Mouse (Mus musculus): ENCODE measurements around the gene Serping1.
"Not testable (repeated sequence)": the region's sequence is repeated elsewhere in the genome, so short reads cannot be mapped to it uniquely, and the experiment has no call there.

The Serping1 gene

DNA sequence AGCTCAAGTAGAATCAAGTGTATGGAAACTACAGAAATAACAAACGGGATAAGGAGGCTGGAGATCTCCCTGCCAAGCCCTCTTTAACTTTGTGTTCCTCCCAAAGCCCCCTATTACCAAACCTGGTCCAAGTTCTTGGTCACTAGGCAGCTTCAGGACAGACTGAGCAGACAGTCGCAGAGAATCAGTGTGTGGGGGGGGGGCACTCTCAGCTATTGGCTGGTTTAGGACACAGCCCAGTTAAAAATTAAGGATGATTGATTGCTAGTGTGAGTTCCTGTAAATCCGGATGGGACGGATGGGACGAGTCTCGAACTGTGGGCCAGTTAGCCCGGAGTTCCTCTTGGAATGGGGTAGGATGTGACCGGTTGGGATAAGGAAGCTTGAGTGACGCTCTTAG lies at the start of gene Serping1:
Gene Serping1 (minus strand): TSS at position 204 of the 400 bp plus-strand sequence.
- DNase-seq = no peak

DNA sequence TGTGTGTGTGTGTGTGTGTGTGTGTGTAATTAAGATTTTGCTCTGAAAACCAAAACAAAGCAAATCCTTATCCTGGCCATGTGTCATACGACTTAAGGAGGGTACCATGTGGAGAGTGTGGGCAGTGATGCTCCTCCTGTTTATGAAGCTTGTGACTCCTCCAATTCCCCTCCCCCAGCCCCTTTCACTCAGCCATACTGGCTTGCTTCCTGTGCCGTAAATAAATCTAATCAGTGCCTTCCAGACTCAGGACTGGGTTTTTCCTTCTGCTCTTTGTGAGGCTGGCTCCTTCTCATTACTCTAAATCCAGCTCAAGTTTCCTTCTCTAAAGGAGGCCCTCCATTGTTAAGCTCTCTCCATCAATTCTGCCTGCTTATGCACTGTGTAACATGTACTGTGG lies 48.0 kb upstream of the Serping1 start:
- DNase-seq = no peak

DNA sequence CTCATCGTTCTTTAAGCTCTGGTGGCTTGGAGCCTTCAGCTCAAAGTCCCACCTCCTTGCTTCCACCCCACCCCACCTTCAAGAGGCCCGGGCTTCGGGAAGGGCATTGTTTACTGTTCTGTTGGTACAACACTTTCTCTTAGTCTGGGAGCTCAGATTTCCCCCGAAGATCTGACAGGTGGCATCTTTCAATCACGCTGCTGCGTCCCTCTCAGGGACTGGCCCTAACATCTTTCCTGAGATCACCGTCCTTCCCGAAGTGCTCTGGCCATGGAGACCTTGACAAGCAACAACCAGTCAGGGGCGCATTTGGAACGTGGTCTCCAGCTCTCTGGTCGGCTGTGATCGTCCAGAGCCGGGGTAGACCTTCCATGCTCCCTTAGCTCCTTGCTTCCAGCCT lies 47.3 kb upstream of the Serping1 start, which contains the start of gene Smtnl1:
Gene Smtnl1 (minus strand): TSS at position 101 of the 400 bp plus-strand sequence.
- no peak for DNase-seq

DNA sequence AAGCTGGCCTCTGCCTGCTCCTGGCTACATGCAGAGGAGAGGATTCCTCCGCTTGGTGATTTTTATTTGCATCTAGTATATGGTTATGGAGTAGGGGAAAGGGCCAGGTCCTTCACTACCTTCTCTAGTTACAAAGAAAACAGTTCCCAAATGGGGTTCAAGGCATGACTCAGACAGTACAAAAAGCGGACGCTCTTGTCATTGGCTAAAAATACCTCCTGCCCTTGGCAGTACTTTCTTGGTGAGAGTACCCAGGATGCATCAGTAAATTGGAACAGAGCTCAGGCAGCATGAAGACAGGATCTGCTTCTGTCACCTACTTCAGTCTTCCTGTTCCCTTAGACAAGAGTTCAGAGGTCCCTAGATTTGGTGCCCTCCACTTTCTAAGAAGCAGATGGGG lies 44.6 kb upstream of the Serping1 start:
- no peak for DNase-seq

DNA sequence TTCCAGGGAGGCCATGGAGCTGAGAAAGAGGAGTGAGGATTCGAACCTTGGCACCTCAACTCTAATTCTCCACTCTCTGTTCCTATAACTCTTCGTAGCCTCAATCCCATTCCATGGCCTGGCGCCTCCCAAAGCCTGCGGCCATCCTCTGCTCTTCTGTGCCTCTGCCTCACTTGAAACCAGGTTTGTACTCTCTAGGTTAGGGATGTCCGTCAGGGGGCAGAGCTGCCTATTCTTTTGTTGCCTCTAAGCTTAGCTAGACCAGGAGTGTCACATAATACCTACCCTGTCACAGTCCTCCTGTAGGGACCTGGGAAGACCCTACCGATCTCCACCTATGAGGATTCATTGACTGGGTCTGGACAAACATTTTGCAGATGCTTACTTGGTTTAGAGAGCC lies 37.4 kb upstream of the Serping1 start:
- no peak for DNase-seq

DNA sequence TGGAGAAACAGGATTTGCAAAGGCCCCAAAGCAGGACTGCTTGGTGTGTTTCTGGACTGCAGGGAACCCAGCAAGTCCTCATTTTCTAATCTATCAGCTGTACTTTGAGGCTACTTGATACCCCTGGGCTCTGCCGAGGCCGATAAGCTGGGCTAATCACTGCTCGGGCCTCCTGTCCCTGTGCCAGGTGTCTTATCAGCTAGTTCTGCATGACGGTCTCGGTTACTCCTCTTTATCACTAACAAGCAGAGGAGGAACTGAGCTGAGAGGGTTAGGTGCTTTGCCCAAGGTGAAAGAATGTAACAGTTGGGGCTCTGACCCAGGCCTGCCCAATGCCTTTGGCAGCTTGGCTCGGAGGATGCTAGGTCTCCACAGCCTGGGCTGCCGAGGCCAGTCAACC lies 36.6 kb upstream of the Serping1 start:
- no peak for DNase-seq

DNA sequence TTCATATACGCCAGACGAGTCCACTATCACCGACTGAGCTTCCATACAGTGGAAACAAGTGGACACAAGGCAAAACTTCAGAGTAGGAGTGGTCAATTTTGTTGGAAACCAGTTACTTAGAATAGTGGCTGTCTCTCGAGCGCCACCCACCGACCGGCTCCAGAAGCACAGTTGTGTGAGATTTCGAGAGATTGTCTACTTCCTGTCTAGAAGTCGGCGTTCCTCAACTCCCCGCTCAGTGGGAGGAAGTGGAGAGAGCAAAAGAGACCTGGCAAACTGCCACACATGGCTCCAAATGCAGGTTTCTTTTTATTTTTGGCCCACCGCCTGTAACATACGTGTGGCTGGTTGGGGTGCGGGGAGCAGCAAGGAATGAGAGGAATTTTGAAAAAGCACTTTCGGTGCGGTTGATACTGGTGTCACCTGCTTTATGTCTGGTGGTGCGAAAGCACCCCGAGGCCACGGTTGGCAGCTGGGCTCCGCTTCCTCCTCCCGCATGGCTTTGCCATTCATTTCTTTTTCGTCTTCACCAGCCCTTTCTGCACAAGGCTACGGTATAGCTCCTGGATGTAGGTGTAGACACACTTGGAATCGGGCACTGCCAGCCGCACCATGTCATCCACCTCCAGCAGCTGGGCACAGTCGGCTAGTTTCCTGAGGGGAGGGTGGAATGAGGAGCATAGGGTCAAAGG lies 35.8 kb upstream of the Serping1 start:
- DNase-seq = peak; percentile 88

DNA sequence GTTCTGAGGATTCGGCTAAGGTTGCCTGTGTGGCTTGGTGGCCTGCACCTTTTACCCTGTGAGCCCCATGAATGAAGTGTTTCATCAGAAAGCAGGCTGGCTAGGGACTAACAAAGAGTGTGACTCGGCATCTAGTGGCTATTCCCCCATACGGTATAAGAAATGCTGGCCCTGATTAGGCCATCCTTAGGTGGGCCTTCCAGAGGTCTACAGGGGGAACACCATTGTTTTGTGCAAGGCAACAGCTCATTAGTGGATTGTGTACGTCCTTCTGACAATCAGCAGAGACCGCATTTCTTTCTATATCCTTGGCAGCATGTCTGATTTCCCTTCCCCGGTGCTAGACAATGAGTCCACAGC lies 35.3 kb upstream of the Serping1 start:
- DNase-seq = no peak

DNA sequence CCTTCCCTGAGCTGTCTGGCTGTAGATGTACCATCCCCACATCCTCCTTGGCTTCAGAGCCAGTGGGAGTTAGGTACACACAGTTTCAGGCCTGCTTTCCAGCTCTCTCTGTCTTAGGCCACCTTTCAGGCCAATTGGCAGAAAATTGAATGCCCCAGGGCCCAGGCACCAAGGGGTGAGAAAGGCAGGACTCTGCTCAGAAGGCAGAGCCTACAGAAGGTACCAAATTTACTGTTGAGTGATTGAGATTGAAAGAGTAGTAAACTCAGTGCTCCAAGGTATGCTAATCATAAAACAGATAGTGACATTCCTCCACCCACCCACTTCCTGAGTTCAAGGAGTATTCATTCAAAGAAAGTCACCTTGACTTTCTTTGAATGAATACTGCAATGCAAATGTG lies 34.1 kb upstream of the Serping1 start:
- DNase-seq = no peak

DNA sequence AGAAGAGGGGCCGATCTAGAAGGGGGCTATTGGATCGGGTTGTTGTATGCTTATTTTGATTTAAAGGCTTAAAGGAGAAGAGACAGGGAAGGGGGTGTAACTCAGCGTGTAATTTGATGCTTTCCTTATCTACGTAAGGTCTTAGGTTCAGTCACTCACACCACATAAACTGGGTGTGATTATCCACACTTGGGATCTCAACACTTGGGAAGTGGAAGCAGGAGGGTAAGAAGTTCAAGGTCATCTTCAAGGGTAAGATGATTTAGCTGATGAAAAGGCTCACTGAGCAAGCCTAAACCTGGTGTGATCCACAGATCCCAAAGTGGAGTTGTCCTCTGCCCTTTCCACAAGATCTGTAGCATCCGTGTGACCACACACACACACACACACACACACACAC lies 31.3 kb upstream of the Serping1 start:
- no peak for DNase-seq

DNA sequence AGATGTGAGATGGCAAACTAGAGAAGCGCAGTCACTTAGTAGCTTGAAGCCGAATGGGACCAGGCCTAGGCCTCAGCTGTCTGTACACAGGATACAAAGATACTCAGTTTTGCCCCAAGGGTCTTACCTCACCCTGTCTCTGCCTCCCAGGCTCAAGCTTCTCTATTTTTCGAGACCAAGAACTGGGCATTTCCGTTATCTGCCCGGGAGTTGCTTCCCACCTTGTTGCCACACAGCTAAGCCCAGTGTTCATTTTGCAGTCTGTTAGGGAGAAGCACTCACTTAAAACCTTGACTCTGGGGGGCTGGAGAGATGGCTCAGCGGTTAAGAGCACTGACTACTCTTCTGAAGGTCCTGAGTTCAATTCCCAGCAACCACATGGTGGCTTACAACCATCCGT lies 28.7 kb upstream of the Serping1 start:
- DNase-seq = no peak

DNA sequence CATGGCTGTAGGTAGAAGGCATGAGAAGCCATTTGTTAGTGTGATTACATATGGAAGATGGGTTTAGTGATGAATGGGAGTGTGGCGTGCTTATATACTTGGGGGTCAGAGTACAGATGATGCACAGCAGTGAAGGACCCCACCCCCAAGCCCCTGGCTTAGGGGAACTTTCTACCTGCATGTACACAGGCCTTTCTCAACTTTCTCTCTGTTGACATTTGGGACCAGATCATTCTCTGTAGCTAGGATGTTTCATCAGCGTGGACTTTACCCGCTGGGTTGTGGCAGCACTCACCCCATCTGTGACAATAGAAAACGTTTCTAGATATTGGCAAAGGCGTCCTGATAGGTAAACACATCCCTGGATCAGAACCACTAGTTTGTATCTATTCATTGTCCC lies 26.0 kb upstream of the Serping1 start:
- DNase-seq = not testable (repeated sequence)

DNA sequence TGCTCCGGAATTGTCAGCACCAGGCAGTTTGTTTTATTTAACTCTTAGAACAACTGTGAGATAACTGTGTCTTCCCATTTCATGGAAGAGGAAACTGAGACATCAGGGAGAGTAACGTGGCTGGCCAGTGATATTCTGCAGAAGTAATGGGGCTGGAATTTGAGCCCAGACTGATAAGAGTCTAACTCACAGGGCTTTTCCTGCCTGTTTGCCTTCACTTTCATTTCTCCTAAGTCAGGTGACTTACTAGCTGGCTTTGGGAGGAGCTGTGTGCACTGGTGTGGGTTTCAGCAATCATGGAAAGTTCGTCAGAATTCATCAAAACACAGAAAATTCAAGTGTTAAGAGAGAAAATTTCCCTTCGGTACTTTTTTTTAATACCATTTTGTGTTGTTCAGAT lies 25.1 kb upstream of the Serping1 start:
- no peak for DNase-seq

DNA sequence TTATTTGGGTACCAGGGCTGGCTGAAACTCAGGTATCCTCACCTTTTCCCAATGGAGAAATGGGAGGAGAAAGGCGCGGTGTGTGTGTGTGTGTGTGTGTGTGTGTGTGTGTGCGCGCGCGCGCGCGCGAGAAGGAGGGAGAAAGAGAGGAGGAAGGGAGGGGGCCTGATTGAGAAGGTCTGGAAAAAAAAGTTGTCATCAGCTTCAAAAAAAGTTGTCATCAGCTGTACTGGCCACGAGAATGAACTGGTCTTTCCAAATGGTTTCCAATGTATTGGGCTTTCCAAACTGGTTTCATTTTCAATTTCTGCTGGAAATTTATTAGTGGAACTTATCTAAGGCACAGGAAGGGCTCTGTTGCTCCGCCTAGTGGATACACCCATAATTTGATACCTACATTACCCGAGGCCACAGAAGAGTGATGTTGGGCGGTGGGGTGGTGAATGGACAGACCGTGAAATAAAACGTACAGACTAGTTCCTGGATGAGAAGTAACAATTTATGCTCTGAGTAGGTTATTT lies 23.9 kb upstream of the Serping1 start:
- DNase-seq = peak; percentile 83

DNA sequence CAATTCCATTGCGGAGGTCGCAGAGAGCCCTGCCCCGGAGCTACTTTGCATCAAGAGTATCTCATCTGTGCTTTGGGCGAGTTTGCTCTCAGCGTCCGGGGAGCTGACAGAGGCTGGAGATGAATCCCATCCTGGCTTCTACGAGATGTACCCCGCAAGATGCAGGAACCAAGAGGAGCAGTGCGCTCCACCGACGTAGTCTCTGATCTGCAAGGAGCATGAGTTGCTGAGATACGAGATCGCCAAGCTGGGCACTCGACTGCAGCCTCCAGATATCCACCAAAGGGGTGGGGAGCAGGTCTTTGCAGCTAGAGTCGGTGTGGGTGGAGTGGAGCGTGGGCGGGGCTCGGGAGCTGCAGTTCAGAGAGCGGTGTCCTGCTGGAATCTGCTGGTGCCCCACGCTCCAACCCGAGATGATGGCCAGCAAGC lies 23.3 kb upstream of the Serping1 start, which contains the start of gene Ube2l6:
Gene Ube2l6 (plus strand): TSS at position 336 of the 429 bp plus-strand sequence.
- DNase-seq = peak; percentile 70

DNA sequence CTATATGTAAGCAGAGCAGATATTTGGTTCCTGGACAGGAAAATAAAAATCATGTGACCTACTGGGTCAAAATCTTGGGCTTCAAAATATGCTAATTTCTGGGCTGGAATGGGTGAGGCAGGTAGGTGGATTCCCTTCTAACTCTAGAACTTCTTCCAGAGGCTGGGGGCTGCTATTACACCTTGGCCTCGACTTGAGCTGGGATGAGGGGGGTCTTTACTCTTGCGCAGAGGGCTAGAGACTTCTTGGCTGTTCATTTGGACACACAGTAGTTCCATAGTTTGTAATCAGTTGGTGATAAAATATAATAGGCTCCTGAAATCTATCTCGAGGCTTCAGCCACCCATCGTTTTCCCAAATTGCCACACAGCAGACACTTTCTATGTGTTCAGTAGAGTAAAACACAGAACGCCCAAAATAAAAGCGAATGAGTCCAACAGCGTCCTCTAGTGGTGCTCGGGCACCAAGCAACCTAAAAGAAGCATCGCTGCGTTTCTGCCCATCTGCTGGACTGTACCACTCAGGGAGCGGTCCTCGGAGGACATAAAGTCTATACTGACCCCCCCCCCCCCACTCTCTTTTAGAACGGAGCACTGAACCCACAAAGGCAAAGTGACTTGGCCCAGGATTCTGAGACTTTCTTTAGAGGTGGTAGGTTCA lies 22.7 kb upstream of the Serping1 start:
- peak; percentile 84 for DNase-seq

DNA sequence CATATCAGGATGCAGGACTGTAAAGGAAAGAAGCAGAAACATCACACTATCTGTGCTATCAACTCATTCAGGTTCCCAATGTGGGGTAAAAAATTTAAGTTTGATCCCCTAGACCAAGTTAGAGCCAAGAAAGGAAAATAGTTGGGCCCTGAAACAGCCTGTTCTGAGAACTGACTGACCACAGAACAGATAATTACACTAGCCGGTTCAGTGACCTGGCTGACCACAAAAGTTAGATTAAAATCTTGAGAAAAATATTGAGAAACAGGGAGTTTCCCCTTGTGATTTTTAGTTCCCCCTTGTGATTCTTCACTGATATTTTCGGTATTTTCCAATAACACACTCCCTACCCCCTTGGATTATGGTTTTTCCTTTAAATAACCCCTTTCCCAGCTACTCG lies 18.6 kb upstream of the Serping1 start:
- DNase-seq = no peak

DNA sequence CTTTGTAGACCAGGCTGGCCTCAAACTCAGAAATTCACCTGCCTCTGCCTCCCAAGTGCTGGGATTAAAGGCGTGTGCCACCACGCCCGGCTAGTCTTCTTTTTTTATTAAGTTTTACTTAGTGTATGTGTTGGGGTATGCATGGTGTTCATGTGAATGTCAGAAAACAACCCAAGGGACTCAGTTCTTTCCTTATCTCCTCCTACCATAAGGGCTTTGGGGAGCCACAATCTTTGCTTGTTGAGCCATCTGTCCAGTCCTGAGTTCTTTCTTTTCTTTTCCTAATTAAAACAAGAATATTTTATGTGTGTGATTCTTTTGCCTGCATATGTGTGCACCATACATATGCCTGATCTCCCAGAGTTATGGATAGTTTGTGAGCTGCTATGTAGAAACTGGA lies 17.9 kb upstream of the Serping1 start:
- DNase-seq = no peak

DNA sequence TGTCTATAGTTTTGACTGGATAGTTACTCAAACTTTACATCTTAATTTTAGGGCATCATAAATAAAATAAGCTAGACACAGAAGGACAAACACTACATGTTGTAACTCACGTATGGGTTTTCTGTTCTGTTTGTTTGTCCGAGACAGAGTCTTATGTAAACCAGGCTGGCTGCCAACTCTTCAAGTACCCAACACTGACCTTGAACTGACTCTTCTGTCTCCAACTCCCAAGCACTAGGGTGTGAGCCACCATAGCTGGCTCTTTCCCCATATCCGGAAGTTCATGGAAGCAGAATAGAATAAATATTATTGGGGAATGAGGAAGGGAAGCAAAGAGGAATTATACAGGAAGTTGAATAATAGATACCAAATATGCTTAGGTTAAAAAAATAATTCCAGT lies 17.3 kb upstream of the Serping1 start:
- DNase-seq = no peak

DNA sequence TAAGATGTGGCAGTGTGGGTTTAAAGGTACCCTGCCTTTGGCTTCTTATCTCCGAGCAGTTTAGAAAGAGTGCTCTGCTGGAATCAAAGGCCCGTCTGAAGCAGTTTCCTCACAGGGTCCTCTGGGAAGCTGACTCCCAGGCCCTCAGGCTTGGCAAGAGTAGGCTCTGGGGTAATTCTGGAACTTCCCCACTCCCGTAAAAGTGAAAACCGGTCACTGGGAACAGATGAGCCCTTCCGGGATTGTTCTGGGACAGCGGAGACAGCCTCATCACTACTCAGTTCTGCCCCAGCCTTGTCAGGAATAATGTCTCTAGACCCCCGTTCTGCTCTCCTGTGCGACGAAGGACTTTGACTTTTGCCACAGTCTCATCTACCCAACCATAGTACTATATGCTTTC lies 15.2 kb upstream of the Serping1 start:
- DNase-seq = no peak

DNA sequence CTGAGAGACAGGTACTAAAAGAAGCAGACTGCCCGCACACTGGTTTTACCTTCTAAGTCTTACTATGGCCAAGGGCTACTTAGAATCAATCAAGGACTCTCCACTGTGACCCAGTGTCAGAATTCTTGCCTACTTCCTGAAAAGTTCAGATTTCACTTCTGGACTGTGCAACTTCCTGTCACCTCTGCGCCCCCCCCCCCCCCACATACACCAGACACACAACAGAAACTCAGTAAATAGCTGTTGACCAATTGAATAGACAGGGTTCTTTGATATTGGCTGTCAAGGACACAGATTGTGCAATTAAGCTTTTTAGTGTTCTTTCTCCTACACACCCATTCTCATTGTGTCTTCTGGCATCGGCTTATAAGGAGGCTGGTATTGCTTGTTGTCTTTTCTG lies 13.1 kb upstream of the Serping1 start:
- no peak for DNase-seq

DNA sequence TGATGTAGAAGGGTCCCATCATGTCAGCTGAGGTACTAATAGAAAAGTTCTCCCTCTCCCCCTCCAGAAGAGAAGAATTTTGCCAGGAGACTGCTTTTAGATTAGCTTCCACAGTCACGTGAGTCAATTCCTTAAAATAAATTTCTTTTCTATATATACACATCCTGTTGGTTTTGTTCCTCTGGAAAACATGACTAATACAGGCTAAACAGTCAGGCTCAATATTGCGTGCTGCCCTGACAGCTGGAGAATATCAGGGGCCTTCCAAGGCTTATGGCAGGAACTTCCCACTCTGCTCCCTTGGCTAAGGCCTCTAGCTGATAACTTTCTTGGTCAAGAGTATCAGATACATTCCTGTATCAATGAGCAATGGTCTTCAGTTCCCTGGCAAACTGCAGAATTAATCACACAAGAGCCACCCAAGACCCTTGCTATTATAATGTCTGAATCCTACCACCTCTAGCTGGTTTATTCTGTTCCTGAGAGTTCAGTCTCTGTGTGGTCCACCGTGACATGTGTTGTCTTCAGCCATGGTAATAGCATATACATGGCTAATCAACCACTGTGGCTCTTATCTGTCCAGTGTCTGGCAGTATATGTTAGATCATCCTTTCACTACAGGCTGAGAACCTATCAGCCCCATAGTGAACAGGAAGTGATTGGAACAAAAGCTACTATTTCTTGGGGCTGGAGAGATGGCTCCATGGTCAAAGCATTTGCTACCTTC lies 8.8 kb upstream of the Serping1 start:
- DNase-seq = no peak

DNA sequence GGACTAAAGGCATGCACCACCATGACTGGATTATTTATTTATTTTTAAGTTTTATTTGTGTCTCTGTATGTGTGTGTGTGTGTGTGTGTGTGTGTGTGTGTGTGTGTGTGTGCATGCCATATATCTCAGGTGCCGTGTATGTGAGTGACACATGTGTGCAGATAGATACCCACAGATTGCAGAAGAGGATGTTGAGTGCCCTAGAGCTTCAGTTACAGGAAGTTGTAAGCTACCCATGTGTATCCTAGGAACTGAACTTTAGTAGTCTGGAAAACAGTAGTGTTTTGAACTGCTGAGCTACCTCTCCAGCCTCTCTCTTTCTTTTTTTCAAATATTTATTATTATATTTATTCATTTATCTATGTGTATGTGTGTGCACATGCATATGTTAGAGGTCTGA lies 8.1 kb upstream of the Serping1 start:
- DNase-seq = no peak

DNA sequence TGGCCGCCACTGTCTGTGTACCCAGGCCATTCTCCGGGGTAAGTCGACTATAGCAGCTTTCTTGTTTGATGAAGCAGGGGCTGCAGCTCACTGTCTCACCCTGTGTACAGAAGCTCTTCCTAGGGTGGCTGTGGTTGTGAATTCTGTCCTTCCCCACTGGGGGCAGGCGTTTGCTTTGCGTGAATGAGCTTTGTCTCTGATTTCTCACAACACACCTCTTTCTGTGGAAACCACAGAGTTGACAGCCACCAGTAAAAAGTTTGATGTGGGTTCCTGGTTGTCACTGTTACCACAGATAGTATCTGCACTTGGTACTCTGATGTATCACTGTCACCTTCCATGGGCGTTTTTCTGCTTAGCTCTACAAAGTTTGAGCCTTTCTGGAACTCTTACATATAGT lies 4.0 kb upstream of the Serping1 start:
- no peak for DNase-seq

Data from lung, postnatal 14 days (tissue).